ENCODE assay signal across 23 mouse cellular contexts in genomic region chr13:51623678-51624077, GRCm38 (mm10). TPM values are rescaled to one million over a fixed set of nuclear protein-coding genes. Genes with fewer than 3 reads are reported as not detected.
DNase-seq lines count a peak whose midpoint lies in the region; ATAC-seq and TF ChIP-seq lines count a peak whose summit lies in the region.
"Had no signal": no experiment of that assay in that cellular context is flagged by ENCODE, and none has a peak within 500 bp of the region (broad histone marks: within the 10 kb centered on the region; RNA-seq: fewer than 3 reads in every experiment).

No protein-coding gene starts in this region.

- no peaks in the 10 kb centered on the region for H3K36me3 ChIP-seq in forebrain, postnatal 0 days (ENCODE audit: insufficient read depth)
- H3K36me3 ChIP-seq in forebrain, embryonic 13.5 days (ENCODE audit: poor library complexity, severe bottlenecking) = no peaks in the 10 kb centered on the region
- H3K36me3 ChIP-seq in stomach, postnatal 0 days (ENCODE audit: control insufficient read depth, insufficient read depth, low read length) = no peaks in the 10 kb centered on the region
- H3K36me3 ChIP-seq: G1E had no signal

- 0 out of 2 replicates have a peak, but pooled peaks have one; percentile 32 for ATAC-seq in forebrain, postnatal 0 days
- ATAC-seq in forebrain, embryonic 13.5 days = no peak
- ATAC-seq in stomach, postnatal 0 days (ENCODE audit: low FRiP score, low TSS enrichment) = no peak
- ATAC-seq: activated CD4-positive, CD25-positive, alpha-beta regulatory T cell, adult 4 months; CD4-positive, CD25-positive, alpha-beta regulatory T cell, adult 4 months; Patski had no signal

- no peak overlapping the region for H3K9ac ChIP-seq in forebrain, postnatal 0 days
- no peak overlapping the region for H3K9ac ChIP-seq in forebrain, embryonic 13.5 days
- no peak overlapping the region for H3K9ac ChIP-seq in stomach, postnatal 0 days (ENCODE audit: low read length)

- no peak overlapping the region for H3K27ac ChIP-seq in forebrain, postnatal 0 days (ENCODE audit: low read depth, low read length)
- H3K27ac ChIP-seq in forebrain, embryonic 13.5 days = no peak overlapping the region
- H3K27ac ChIP-seq in stomach, postnatal 0 days (replicated peaks) = no peak overlapping the region

- no peak for TF ChIP-seq CTCF in forebrain, postnatal 0 days (IDR thresholded peaks at IDR 0.05; ENCODE audit: low read depth)
- no peak for TF ChIP-seq CTCF in stomach, postnatal 0 days (IDR thresholded peaks at IDR 0.05; ENCODE audit: low read depth)

- TF ChIP-seq EP300 in stomach, postnatal 0 days (optimal IDR thresholded peaks at IDR 0.05) = no peak

- no peak for DNase-seq in forebrain, postnatal 0 days
- peak; percentile 58 for DNase-seq in heart, adult 11 months
- DNase-seq in heart, adult 9 months (ENCODE audit: low spot score in 2 of 2) = no peak
- peak; percentile 59 for DNase-seq in R1 (ENCODE audit: low read depth, low spot score)
- DNase-seq in stomach, postnatal 0 days (ENCODE audit: low spot score) = no peak
- DNase-seq: adrenal gland, adult 2 months; adrenal gland, adult 8-10 months; adrenal gland, postnatal 10 days; adrenal gland, postnatal 14 days; adrenal gland, postnatal 25 days; adrenal gland, postnatal 36 days; B cell, adult 2 months; cerebellum, adult 11 months; cerebellum, adult 11-12 months; cerebellum, adult 18-20 months; cerebellum, adult 2 months had no signal

- H3K27me3 ChIP-seq in forebrain, postnatal 0 days (ENCODE audit: insufficient read depth, low read length) = no peaks in the 10 kb centered on the region
- H3K27me3 ChIP-seq in forebrain, embryonic 13.5 days = no peaks in the 10 kb centered on the region
- H3K27me3 ChIP-seq in stomach, postnatal 0 days (ENCODE audit: control insufficient read depth, insufficient read depth, low read length) = no peaks in the 10 kb centered on the region
- H3K27me3 ChIP-seq: CH12.LX had no signal

- WGBS in forebrain, postnatal 0 days = 83% methylated on average over 2 of the region's 2 CpGs
- WGBS in forebrain, embryonic 13.5 days = 89% methylated on average over 2 of the region's 2 CpGs
- WGBS in stomach, postnatal 0 days = 74% methylated on average over 2 of the region's 2 CpGs

- H3K4me1 ChIP-seq in forebrain, postnatal 0 days (ENCODE audit: insufficient read depth) = no peaks in the 10 kb centered on the region
- no peaks in the 10 kb centered on the region for H3K4me1 ChIP-seq in forebrain, embryonic 13.5 days
- no peaks in the 10 kb centered on the region for H3K4me1 ChIP-seq in stomach, postnatal 0 days (replicated peaks; ENCODE audit: control insufficient read depth, insufficient read depth)

- H3K4me2 ChIP-seq in forebrain, postnatal 0 days (ENCODE audit: low read depth) = no peak overlapping the region
- H3K4me2 ChIP-seq in forebrain, embryonic 13.5 days = no peak overlapping the region
- H3K4me2 ChIP-seq in stomach, postnatal 0 days (replicated peaks; ENCODE audit: low read depth) = no peak overlapping the region

- no peak overlapping the region for H3K4me3 ChIP-seq in forebrain, postnatal 0 days (ENCODE audit: low read depth, low read length)
- H3K4me3 ChIP-seq in forebrain, embryonic 13.5 days = no peak overlapping the region
- H3K4me3 ChIP-seq in stomach, postnatal 0 days (ENCODE audit: low read depth, low read length) = no peak overlapping the region

- no peaks in the 10 kb centered on the region for H3K9me3 ChIP-seq in forebrain, postnatal 0 days (ENCODE audit: low read length)
- no peaks in the 10 kb centered on the region for H3K9me3 ChIP-seq in forebrain, embryonic 13.5 days (replicated peaks)
- no peaks in the 10 kb centered on the region for H3K9me3 ChIP-seq in stomach, postnatal 0 days (ENCODE audit: control insufficient read depth, low read length)
- H3K9me3 ChIP-seq: G1E had no signal

RNA-seq across cellular contexts. Expression of gene Cks2, which starts 21.4 kb away (rescaled TPM):
- 29.1 and 35.7 TPM in 2 replicates for total RNA-seq in forebrain, postnatal 0 days (2014; rRNA removed)
- 35.8 and 45.3 TPM in 2 replicates for polyA plus RNA-seq in forebrain, postnatal 0 days (2015; fragmentation: Nextera tagmentation; extraction: Ambion mirVana)
- 290 and 335 TPM in 2 replicates for polyA plus RNA-seq in forebrain, embryonic 13.5 days (2015; fragmentation: Nextera tagmentation; extraction: Ambion mirVana)
- 97.1 and 128 TPM in 2 replicates for polyA plus RNA-seq in stomach, postnatal 0 days (2015; fragmentation: Nextera tagmentation; extraction: Ambion mirVana)

RNA-seq across cellular contexts. Expression of gene Secisbp2, which starts 27.8 kb away (rescaled TPM):
- 18.1 and 18.7 TPM in 2 replicates for total RNA-seq in forebrain, postnatal 0 days (2014; rRNA removed)
- polyA plus RNA-seq in forebrain, postnatal 0 days (2015; fragmentation: Nextera tagmentation; extraction: Ambion mirVana) = 20.2 and 21.8 TPM in 2 replicates
- polyA plus RNA-seq in forebrain, embryonic 13.5 days (2015; fragmentation: Nextera tagmentation; extraction: Ambion mirVana) = 36.1 and 38.0 TPM in 2 replicates
- 21.2 and 21.4 TPM in 2 replicates for polyA plus RNA-seq in stomach, postnatal 0 days (2015; fragmentation: Nextera tagmentation; extraction: Ambion mirVana)

RNA-seq across cellular contexts. Expression of gene Shc3, which starts 54.5 kb away (rescaled TPM):
- total RNA-seq in forebrain, postnatal 0 days (2014; rRNA removed) = 98.1 and 106 TPM in 2 replicates
- 6.8 and 11.6 TPM in 2 replicates for polyA plus RNA-seq in forebrain, postnatal 0 days (2015; fragmentation: Nextera tagmentation; extraction: Ambion mirVana)
- polyA plus RNA-seq in forebrain, embryonic 13.5 days (2015; fragmentation: Nextera tagmentation; extraction: Ambion mirVana) = 4.2 and 5.2 TPM in 2 replicates
- polyA plus RNA-seq in stomach, postnatal 0 days (2015; fragmentation: Nextera tagmentation; extraction: Ambion mirVana) = 0.28 and 0.31 TPM in 2 replicates
- total RNA-seq: MEL had no signal
- polyA plus RNA-seq: activated CD4-positive, CD25-positive, alpha-beta regulatory T cell, adult 4 months; CD4-positive, CD25-positive, alpha-beta regulatory T cell, adult 4 months; G1E had no signal

Comparison
In these comparisons a context has a peak if more than half of its experiments do, and no peak if none do; other contexts are left out.
1. DNase-seq: peak in heart, adult 11 months (single experiment) and R1 (single experiment); none in forebrain, postnatal 0 days (single experiment), heart, adult 9 months (0 of 2) and stomach, postnatal 0 days (single experiment).